Mouse (Mus musculus): Measurements from ENCODE around the gene Sgta. TPM values are rescaled to one million over a fixed set of nuclear protein-coding genes. Genes with fewer than 3 reads are reported as not detected.

Sgta gene
- polyA plus RNA-seq (2012; rRNA removed) (205 and 263 TPM in 2 replicates), polyA plus RNA-seq (2014; fragmentation: Nextera tagmentation; extraction: Ambion mirVana) (176 and 192 TPM in 2 replicates)

DNA sequence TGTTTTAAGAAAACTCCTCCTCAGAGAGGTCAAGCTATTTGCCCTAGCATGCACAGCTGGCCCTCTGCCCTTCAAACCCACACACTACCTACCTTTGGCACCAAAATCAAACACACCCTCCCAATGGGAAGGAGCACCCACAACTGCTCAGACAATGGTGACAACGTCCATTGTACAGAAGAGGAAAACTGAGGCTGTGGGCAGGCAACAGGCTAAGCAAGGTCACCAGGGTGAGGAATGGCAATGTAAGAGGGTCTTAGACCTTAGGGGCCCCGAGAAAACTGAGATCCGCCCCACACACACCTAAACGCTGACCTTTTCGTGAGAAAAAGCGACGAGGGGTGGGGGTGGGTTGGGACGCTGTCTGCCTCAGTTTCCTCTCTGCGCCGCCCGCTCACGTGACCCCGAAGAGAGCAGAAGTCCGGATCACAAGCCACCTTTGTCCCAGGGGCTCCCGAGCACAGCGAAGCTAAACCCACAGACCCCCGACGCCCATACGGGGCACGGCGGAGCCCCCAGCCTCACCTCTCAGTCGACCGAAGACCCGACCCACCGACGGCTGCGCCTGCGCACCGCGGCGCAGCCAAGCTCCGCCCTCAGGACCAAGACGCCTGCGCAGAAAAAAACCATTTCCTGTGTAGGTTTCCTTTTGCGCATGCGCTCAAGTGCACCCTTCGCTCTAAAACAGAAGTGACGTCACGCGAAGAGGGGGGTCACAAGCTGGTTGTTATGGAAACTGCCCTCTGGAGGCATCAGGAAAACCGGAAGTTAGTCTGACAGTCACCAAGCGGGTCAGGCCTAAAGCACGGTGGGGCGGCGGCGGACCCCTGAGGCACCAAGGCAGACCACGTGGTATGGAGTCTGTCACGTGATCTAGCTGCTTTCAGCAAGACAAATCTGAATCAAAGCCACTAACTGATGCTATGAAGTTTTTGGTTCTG is at the start of gene Sgta:
Sgta (minus strand) TSS at position 579 of the 941 bp plus-strand sequence.
- Histone ChIP-seq H3K4me2 (replicated peaks; ENCODE audit: low read depth, low read length, severe bottlenecking) (peak within 1 kb of the TSS; percentile 95), H3K4me3 (replicated peaks; ENCODE audit: low read length) (peak within 1 kb of the TSS; percentile 78), H3K27me3 (ENCODE audit: control insufficient read depth, insufficient read depth, low read length) (no peaks in the 10 kb centered on the region), H3K9me3 (ENCODE audit: control insufficient read depth, low read length) (no peaks in the 10 kb centered on the region), H3K9ac (ENCODE audit: low read depth, low read length, severe bottlenecking) (peak within 1 kb of the TSS; percentile 71), H3K4me1 (ENCODE audit: control insufficient read depth, insufficient read depth, low read length) (peaks cover 9% of the 10 kb centered on the region), H3K27ac (replicated peaks; ENCODE audit: low read depth, low read length) (no peak within 1 kb of the TSS), H3K36me3 (ENCODE audit: control insufficient read depth, insufficient read depth, low read length) (peaks cover 7% of the 10 kb centered on the region)
- ATAC-seq (ENCODE audit: low FRiP score, low read depth): peak; percentile 94
- DNase-seq (ENCODE audit: low spot score): peak; percentile 100
- TF ChIP-seq POLR2A (IDR thresholded peaks at IDR 0.05; ENCODE audit: borderline replicate concordance, extremely low read depth, insufficient read depth, insufficient read length): peak; percentile 72; the same call in 1 of the 2 replicates
- WGBS: under 1% methylated on average over 35 of the region's 48 CpGs

DNA sequence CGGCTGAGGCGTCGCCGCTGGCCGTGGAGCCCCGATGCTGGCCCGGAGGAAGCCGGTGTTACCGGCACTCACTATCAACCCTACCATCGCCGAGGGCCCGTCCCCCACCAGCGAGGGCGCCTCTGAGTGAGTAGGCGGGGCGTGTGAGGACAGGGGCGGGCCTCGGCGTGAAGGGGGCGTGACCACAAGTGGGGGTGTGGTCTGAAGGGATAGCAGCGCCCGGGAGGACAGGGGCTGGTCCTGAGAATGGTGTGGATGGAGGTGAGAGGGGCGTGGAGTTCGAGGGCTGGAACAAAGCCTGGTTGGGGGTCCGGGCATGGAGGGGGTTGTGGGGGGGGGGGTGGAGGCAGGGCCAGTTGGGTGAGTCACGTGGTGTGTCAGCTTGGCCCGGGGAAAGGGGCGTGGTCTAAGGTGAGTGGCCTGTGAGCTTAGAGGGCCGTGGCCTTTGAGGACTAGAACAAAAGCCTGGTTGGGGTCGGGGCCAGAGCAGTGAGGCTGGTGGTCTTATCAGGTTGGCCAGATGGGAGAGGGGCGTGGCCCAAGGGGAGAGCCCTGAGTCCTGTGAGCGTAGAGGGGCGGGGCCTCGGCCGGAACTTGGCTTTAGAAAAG is 46.2 kb upstream of the Sgta start:
- peak overlapping the region; percentile 98 for H3K27ac ChIP-seq (replicated peaks; ENCODE audit: low read depth, low read length)
- H3K4me2 ChIP-seq (replicated peaks; ENCODE audit: low read depth, low read length, severe bottlenecking): peak overlapping the region; percentile 81
- WGBS: under 1% methylated on average over 34 of the region's 35 CpGs

DNA sequence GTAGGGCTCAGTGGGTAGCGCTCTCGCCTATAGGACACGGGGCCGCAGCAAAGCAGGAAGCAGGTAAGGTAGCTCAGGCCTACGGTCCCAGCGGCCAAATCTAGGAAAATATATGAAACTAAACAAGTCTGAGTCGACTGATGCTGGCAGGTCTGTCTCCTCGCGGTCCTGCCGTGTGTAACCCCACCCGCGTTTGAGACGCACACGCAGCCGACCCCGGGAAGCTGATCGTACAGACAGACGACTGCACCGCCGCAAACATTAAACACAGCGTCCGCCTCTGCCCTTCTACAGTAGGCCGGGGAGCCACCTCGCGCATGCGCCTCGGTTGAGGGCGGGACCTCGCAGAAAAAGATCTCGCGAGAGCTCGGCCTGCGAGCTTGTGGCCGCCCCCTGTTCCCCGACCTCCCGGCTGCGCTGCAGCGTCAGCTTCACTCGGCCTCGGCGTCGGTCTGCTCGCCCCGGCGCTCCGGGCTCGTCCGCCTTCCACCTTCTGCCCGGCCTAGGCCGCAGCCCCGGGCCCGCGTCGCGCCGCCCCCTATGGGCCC is 45.7 kb upstream of the Sgta start, which contains the start of gene Map2k2:
Map2k2 (plus strand) TSS at position 351 of the 548 bp plus-strand sequence.
- peak within 1 kb of the TSS; percentile 95 for H3K4me3 ChIP-seq (replicated peaks; ENCODE audit: low read length)
- TF ChIP-seq POLR2A (IDR thresholded peaks at IDR 0.05; ENCODE audit: borderline replicate concordance, extremely low read depth, insufficient read depth, insufficient read length): peak; percentile 92; the same call in 1 of the 2 replicates
- peaks cover 17% of the 10 kb centered on the region for H3K4me1 ChIP-seq (ENCODE audit: control insufficient read depth, insufficient read depth, low read length)
- H3K27me3 ChIP-seq (ENCODE audit: control insufficient read depth, insufficient read depth, low read length): no peaks in the 10 kb centered on the region
- peaks cover 28% of the 10 kb centered on the region for H3K36me3 ChIP-seq (ENCODE audit: control insufficient read depth, insufficient read depth, low read length)
- peak; percentile 97 for DNase-seq (ENCODE audit: low spot score)
- peak within 1 kb of the TSS; percentile 81 for H3K4me2 ChIP-seq (replicated peaks; ENCODE audit: low read depth, low read length, severe bottlenecking)
- WGBS: 0% methylated on average over 50 of the region's 56 CpGs
- H3K27ac ChIP-seq (replicated peaks; ENCODE audit: low read depth, low read length): peak within 1 kb of the TSS; percentile 98
- ATAC-seq (ENCODE audit: low FRiP score, low read depth): peak; percentile 94
- H3K9ac ChIP-seq (ENCODE audit: low read depth, low read length, severe bottlenecking): peak within 1 kb of the TSS; percentile 96
- H3K9me3 ChIP-seq (ENCODE audit: control insufficient read depth, low read length): no peaks in the 10 kb centered on the region

More for the DNA sequence above, 46.2 kb upstream of the Sgta start:
- H3K4me3 ChIP-seq (replicated peaks; ENCODE audit: low read length): peak overlapping the region; percentile 95
- DNase-seq (ENCODE audit: low spot score) (peak; percentile 73), ATAC-seq (ENCODE audit: low FRiP score, low read depth) (peak; percentile 92)
- no peak for TF ChIP-seq POLR2A (IDR thresholded peaks at IDR 0.05; ENCODE audit: borderline replicate concordance, extremely low read depth, insufficient read depth, insufficient read length)
- H3K36me3 ChIP-seq (ENCODE audit: control insufficient read depth, insufficient read depth, low read length): peaks cover 34% of the 10 kb centered on the region
- H3K9me3 ChIP-seq (ENCODE audit: control insufficient read depth, low read length): no peaks in the 10 kb centered on the region
- H3K9ac ChIP-seq (ENCODE audit: low read depth, low read length, severe bottlenecking): peak overlapping the region; percentile 96
- peaks cover 17% of the 10 kb centered on the region for H3K4me1 ChIP-seq (ENCODE audit: control insufficient read depth, insufficient read depth, low read length)
- no peaks in the 10 kb centered on the region for H3K27me3 ChIP-seq (ENCODE audit: control insufficient read depth, insufficient read depth, low read length)

GRCm38 (mm10) chr10:81094931-81095678 is 35.1 kb upstream of the Sgta start:
- H3K9me3 ChIP-seq (ENCODE audit: control insufficient read depth, low read length): no peaks in the 10 kb centered on the region
- H3K4me2 ChIP-seq (replicated peaks; ENCODE audit: low read depth, low read length, severe bottlenecking): no peak overlapping the region
- H3K36me3 ChIP-seq (ENCODE audit: control insufficient read depth, insufficient read depth, low read length): no peaks in the 10 kb centered on the region
- no peak overlapping the region for H3K4me3 ChIP-seq (replicated peaks; ENCODE audit: low read length)
- H3K9ac ChIP-seq (ENCODE audit: low read depth, low read length, severe bottlenecking): no peak overlapping the region
- H3K27me3 ChIP-seq (ENCODE audit: control insufficient read depth, insufficient read depth, low read length): no peaks in the 10 kb centered on the region
- DNase-seq (ENCODE audit: low spot score) (no peak), ATAC-seq (ENCODE audit: low FRiP score, low read depth) (no peak)
- WGBS: 52% methylated on average over 9 of the region's 9 CpGs
- H3K4me1 ChIP-seq (ENCODE audit: control insufficient read depth, insufficient read depth, low read length): no peaks in the 10 kb centered on the region
- no peak for TF ChIP-seq POLR2A (IDR thresholded peaks at IDR 0.05; ENCODE audit: borderline replicate concordance, extremely low read depth, insufficient read depth, insufficient read length)
- H3K27ac ChIP-seq (replicated peaks; ENCODE audit: low read depth, low read length): no peak overlapping the region
